Mouse (Mus musculus): ENCODE data around the gene Krtap10-10. TPM values are rescaled to one million over a fixed set of nuclear protein-coding genes. Genes with fewer than 3 reads are reported as not detected.

Gene Krtap10-10
- total and polyA plus RNA-seq, 3 experiments = 0.49 TPM; not detected in 2

GRCm38 (mm10) chr10:77852559-77852958 is 16.8 kb downstream of the Krtap10-10 start, which contains the start of gene Gm10318:
Gene Gm10318 (plus strand): TSS chr10:77852859.
- Histone ChIP-seq H3K4me3 (ENCODE audit: low read depth, low read length) (no peak within 1 kb of the TSS), H3K4me1 (ENCODE audit: insufficient read depth, low read depth, low read length) (no peaks in the 10 kb centered on the region), H3K36me3 (replicated peaks) (no peaks in the 10 kb centered on the region), H3K27me3 (ENCODE audit: insufficient read depth, low read length) (no peaks in the 10 kb centered on the region; the same call in none of the 2 replicates), H3K9me3 (replicated peaks) (no peaks in the 10 kb centered on the region)
- TF ChIP-seq TAL1 (conservative IDR thresholded peaks at IDR 0.05; ENCODE audit: low read depth, low read length) (no peak), CTCF (IDR thresholded peaks at IDR 0.05; ENCODE audit: low read depth, low read length) (no peak), POLR2AphosphoS5 (IDR thresholded peaks at IDR 0.05; ENCODE audit: insufficient replicate concordance, low read depth, low read length) (no peak), GATA1 (IDR thresholded peaks at IDR 0.05; ENCODE audit: borderline replicate concordance, low read length) (no peak), GATA2 (IDR thresholded peaks at IDR 0.05; ENCODE audit: borderline replicate concordance, low read depth, low read length) (no peak)
- DNase-seq (ENCODE audit: low spot score) = no peak
- no peak for ATAC-seq (ENCODE audit: extremely low read depth, insufficient number of reproducible peaks, low FRiP score, poor library complexity, severe bottlenecking)

GRCm38 (mm10) chr10:77861675-77862074 is 25.9 kb downstream of the Krtap10-10 start, which contains the start of gene Gm3285:
Gene Gm3285 (plus strand): TSS chr10:77861975.
- H3K36me3 ChIP-seq (replicated peaks) = no peaks in the 10 kb centered on the region
- no peaks in the 10 kb centered on the region for H3K4me1 ChIP-seq (ENCODE audit: insufficient read depth, low read depth, low read length)
- no peaks in the 10 kb centered on the region for H3K9me3 ChIP-seq (replicated peaks)
- no peaks in the 10 kb centered on the region; the same call in 1 of the 2 replicates for H3K27me3 ChIP-seq (ENCODE audit: insufficient read depth, low read length)
- ATAC-seq (ENCODE audit: extremely low read depth, insufficient number of reproducible peaks, low FRiP score, poor library complexity, severe bottlenecking) (no peak), DNase-seq (ENCODE audit: low spot score) (no peak)
- TF ChIP-seq TAL1 (conservative IDR thresholded peaks at IDR 0.05; ENCODE audit: low read depth, low read length) = no peak
- TF ChIP-seq POLR2AphosphoS5 (IDR thresholded peaks at IDR 0.05; ENCODE audit: insufficient replicate concordance, low read depth, low read length) = no peak
- no peak for TF ChIP-seq GATA2 (IDR thresholded peaks at IDR 0.05; ENCODE audit: borderline replicate concordance, low read depth, low read length)
- no peak for TF ChIP-seq GATA1 (IDR thresholded peaks at IDR 0.05; ENCODE audit: borderline replicate concordance, low read length)
- no peak for TF ChIP-seq CTCF (IDR thresholded peaks at IDR 0.05; ENCODE audit: low read depth, low read length)
- H3K4me3 ChIP-seq (ENCODE audit: low read depth, low read length) = no peak within 1 kb of the TSS

- Histone ChIP-seq H3K9me3 (replicated peaks) (no peaks in the 10 kb centered on the region), H3K27me3 (ENCODE audit: insufficient read depth, low read length) (no peaks in the 10 kb centered on the region; the same call in 1 of the 2 replicates), H3K4me1 (ENCODE audit: insufficient read depth, low read depth, low read length) (no peaks in the 10 kb centered on the region), H3K36me3 (replicated peaks) (no peaks in the 10 kb centered on the region), H3K4me3 (ENCODE audit: low read depth, low read length) (no peak overlapping the region)
- DNase-seq (ENCODE audit: low spot score) = no peak
- ATAC-seq (ENCODE audit: extremely low read depth, insufficient number of reproducible peaks, low FRiP score, poor library complexity, severe bottlenecking) = no peak
- TF ChIP-seq CTCF (IDR thresholded peaks at IDR 0.05; ENCODE audit: low read depth, low read length) = no peak
These were observed 28.5 kb downstream of the Krtap10-10 start for GRCm38 (mm10) chr10:77864067-77864761.

- Histone ChIP-seq H3K4me3 (ENCODE audit: low read depth, low read length) (no peak overlapping the region), H3K9me3 (replicated peaks) (no peaks in the 10 kb centered on the region), H3K4me1 (ENCODE audit: insufficient read depth, low read depth, low read length) (no peaks in the 10 kb centered on the region), H3K36me3 (replicated peaks) (no peaks in the 10 kb centered on the region), H3K27me3 (ENCODE audit: insufficient read depth, low read length) (no peaks in the 10 kb centered on the region; the same call in 1 of the 2 replicates)
- TF ChIP-seq POLR2AphosphoS5 (IDR thresholded peaks at IDR 0.05; ENCODE audit: insufficient replicate concordance, low read depth, low read length) (no peak), CTCF (IDR thresholded peaks at IDR 0.05; ENCODE audit: low read depth, low read length) (no peak), TAL1 (conservative IDR thresholded peaks at IDR 0.05; ENCODE audit: low read depth, low read length) (no peak), GATA1 (IDR thresholded peaks at IDR 0.05; ENCODE audit: borderline replicate concordance, low read length) (no peak), GATA2 (IDR thresholded peaks at IDR 0.05; ENCODE audit: borderline replicate concordance, low read depth, low read length) (no peak)
- DNase-seq (ENCODE audit: low spot score) (no peak), ATAC-seq (ENCODE audit: extremely low read depth, insufficient number of reproducible peaks, low FRiP score, poor library complexity, severe bottlenecking) (no peak)
These were observed 29.0 kb downstream of the Krtap10-10 start for GRCm38 (mm10) chr10:77864762-77865143.

- H3K27me3 ChIP-seq (ENCODE audit: insufficient read depth, low read length) = no peaks in the 10 kb centered on the region
- ATAC-seq (ENCODE audit: extremely low read depth, insufficient number of reproducible peaks, low FRiP score, poor library complexity, severe bottlenecking) (no peak), DNase-seq (ENCODE audit: low spot score) (no peak)
- H3K4me3 ChIP-seq (ENCODE audit: low read depth, low read length) = no peak overlapping the region
- no peak for TF ChIP-seq GATA1 (IDR thresholded peaks at IDR 0.05; ENCODE audit: borderline replicate concordance, low read length)
- TF ChIP-seq CTCF (IDR thresholded peaks at IDR 0.05; ENCODE audit: low read depth, low read length) = no peak
- TF ChIP-seq TAL1 (conservative IDR thresholded peaks at IDR 0.05; ENCODE audit: low read depth, low read length) = no peak
- no peak for TF ChIP-seq GATA2 (IDR thresholded peaks at IDR 0.05; ENCODE audit: borderline replicate concordance, low read depth, low read length)
- no peak for TF ChIP-seq POLR2AphosphoS5 (IDR thresholded peaks at IDR 0.05; ENCODE audit: insufficient replicate concordance, low read depth, low read length)
- no peaks in the 10 kb centered on the region for H3K36me3 ChIP-seq (replicated peaks)
- no peaks in the 10 kb centered on the region for H3K4me1 ChIP-seq (ENCODE audit: insufficient read depth, low read depth, low read length)
- peaks cover 4% of the 10 kb centered on the region; the same call in 1 of the 2 replicates for H3K9me3 ChIP-seq (replicated peaks)
These were observed 31.8 kb downstream of the Krtap10-10 start for GRCm38 (mm10) chr10:77867546-77867945.

GRCm38 (mm10) chr10:77869651-77870050 is 33.9 kb downstream of the Krtap10-10 start:
- DNase-seq (ENCODE audit: low spot score) = no peak
- Histone ChIP-seq H3K9me3 (replicated peaks) (peaks cover 4% of the 10 kb centered on the region; the same call in 1 of the 2 replicates), H3K4me1 (ENCODE audit: insufficient read depth, low read depth, low read length) (no peaks in the 10 kb centered on the region), H3K36me3 (replicated peaks) (no peaks in the 10 kb centered on the region), H3K4me3 (ENCODE audit: low read depth, low read length) (no peak overlapping the region), H3K27me3 (ENCODE audit: insufficient read depth, low read length) (no peaks in the 10 kb centered on the region)
- no peak for ATAC-seq (ENCODE audit: extremely low read depth, insufficient number of reproducible peaks, low FRiP score, poor library complexity, severe bottlenecking)
- TF ChIP-seq POLR2AphosphoS5 (IDR thresholded peaks at IDR 0.05; ENCODE audit: insufficient replicate concordance, low read depth, low read length) (no peak), TAL1 (conservative IDR thresholded peaks at IDR 0.05; ENCODE audit: low read depth, low read length) (no peak), GATA2 (IDR thresholded peaks at IDR 0.05; ENCODE audit: borderline replicate concordance, low read depth, low read length) (no peak), GATA1 (IDR thresholded peaks at IDR 0.05; ENCODE audit: borderline replicate concordance, low read length) (no peak), CTCF (IDR thresholded peaks at IDR 0.05; ENCODE audit: low read depth, low read length) (no peak)

Measured in G1E (cell line).